Mouse (Mus musculus) granulocyte monocyte progenitor cell, adult 5-6 weeks (primary cell): ENCODE measurements around the gene Pcf11. TPM values are rescaled to one million over a fixed set of nuclear protein-coding genes. Genes with fewer than 3 reads are reported as not detected.

Source experiments
- ATAC-seq: replicated peaks from 2 replicates; pipeline ENCODE4 v1.8.0; 2016; ENCODE audit warnings: mild to moderate bottlenecking, moderate TSS enrichment, inconsistent platforms; ENCODE audit not compliant: poor library complexity, severe bottlenecking
- total RNA-seq, 2 experiments: library from RNA; stranded (forward) in 1 of 2; stranded (reverse) in 1 of 2; fragments of 200-712, 200-1000 nt in 1 of 2; fragments of >200 nt in 1 of 2; fragmentation: Nextera tagmentation in 1 of 2; gene quantifications; 2 replicates each; pipeline ENCODE4 v1.2.3; 2014 to 2017

Gene Pcf11
- total RNA-seq, 2 experiments from 2014 or later = 36.0 to 63.5 TPM

- ATAC-seq = no peak
Measured at GRCm38 (mm10) chr7:92642358-92642757, 27.4 kb downstream of the Pcf11 start.

GRCm38 (mm10) chr7:92638050-92638449, 31.7 kb downstream of the Pcf11 start:
- ATAC-seq = peak; percentile 43

DNA sequence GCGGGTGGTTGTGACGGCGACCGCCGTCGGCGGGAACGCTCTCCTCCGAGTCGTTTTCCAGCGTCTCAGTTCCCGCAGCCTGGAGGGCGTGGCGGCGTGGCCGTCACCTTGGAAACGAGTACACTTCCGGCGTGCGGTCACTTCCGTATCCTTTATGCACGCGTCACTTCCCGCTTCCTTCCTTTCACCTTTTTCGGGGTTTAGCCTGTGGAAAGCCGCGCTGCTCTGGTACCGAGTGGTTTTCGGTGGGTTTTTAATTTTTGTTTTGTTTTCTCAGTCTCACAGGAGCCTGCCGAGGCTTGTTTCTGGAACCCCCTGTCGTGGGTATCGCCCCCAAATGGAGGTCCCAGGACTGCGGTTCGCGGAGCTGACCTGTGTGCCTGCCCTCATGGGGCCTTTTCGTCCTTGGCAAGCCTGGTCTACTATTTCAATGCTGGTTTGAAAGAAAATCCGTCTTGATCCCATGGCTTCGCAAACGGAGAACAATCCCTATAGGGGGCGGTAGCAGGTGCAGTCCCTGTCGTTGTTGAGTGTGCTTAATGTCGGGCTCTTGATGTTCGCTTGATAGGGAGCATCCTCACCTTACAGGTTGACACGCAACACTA, 32.6 kb downstream of the Pcf11 start, which contains the start of gene Ankrd42:
Gene Ankrd42 (minus strand): TSS at position 122 of the 605 bp plus-strand sequence.
- peak; percentile 91 for ATAC-seq

- ATAC-seq = peak; percentile 50
Measured at GRCm38 (mm10) chr7:92636295-92637011, 33.3 kb downstream of the Pcf11 start.

- 0 out of 2 replicates have a peak, but pooled peaks have one; percentile 40 for ATAC-seq
Measured at GRCm38 (mm10) chr7:92630167-92630566, 39.6 kb downstream of the Pcf11 start.

DNA sequence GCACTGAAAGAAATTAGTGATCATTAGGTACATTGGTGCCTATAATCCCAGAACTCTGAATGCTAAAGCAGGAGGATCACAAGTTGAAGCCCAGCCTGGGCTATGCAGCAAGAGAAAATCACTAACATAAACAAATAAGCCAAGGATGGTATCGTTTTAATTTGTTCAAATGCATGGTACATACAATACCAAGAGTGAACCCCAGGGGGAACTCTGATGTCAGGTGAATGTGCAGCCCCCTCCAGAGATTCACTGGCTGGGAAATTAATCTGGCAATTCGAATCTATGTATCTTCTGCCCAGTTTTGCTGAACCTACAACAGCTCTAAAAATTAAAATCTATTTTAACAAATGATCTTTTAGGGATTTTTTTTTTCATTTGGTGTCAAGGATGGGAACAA, 45.2 kb downstream of the Pcf11 start:
- no peak; the same call in 1 of the 2 replicates for ATAC-seq

DNA sequence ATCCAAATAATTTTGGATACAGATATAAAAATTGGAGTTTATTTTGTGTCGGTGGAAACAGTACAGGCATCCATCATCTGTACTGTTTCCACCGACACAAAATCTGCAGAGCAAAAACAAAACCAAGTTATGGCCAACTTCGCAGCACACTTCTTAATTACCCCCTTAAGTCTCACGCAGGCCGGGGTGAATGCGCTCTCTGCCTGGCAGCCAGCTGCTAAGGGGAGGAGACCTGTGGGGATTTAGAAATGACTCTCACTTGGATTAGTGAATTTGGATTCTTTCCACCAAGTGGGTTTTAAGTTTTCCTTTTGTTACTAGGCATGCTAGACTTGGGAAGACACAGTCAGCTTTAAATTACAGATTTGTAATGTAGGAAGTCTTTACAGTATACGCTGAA, 58.9 kb downstream of the Pcf11 start:
- no peak for ATAC-seq

- no peak for ATAC-seq
Measured at GRCm38 (mm10) chr7:92604961-92605360, 64.8 kb downstream of the Pcf11 start.

Other genes with a start within 250 kb of the Pcf11 start
- gene Ccdc90b, start 108.8 kb downstream of the Pcf11 start, total RNA-seq (2014; fragmentation: Nextera tagmentation) = 19.5 and 25.7 TPM in 2 replicates
- gene Ccdc90b, start 108.8 kb downstream of the Pcf11 start, total RNA-seq (2017) = 38.9 and 41.7 TPM in 2 replicates
- not detected in 2 replicates for gene Ankrd42, start 32.8 kb downstream of the Pcf11 start, total RNA-seq (2014; fragmentation: Nextera tagmentation)
- gene Ankrd42, start 32.8 kb downstream of the Pcf11 start, total RNA-seq (2017) = 0.65 TPM in 1 of 2 replicates, not detected in the other
- gene Rab30, start 71.7 kb upstream of the Pcf11 start, total RNA-seq (2014; fragmentation: Nextera tagmentation) = not detected in 2 replicates
- gene Rab30, start 71.7 kb upstream of the Pcf11 start, total RNA-seq (2017) = 0.13 TPM in 1 of 2 replicates, not detected in the other
- gene Ddias, start 204.3 kb upstream of the Pcf11 start, total RNA-seq (2014; fragmentation: Nextera tagmentation) = 7.9 and 19.5 TPM in 2 replicates
- 10.9 and 13.7 TPM in 2 replicates for gene Ddias, start 204.3 kb upstream of the Pcf11 start, total RNA-seq (2017)
- gene Prcp, start 204.5 kb upstream of the Pcf11 start, total RNA-seq (2014; fragmentation: Nextera tagmentation) = 62.9 and 70.4 TPM in 2 replicates
- gene Prcp, start 204.5 kb upstream of the Pcf11 start, total RNA-seq (2017) = 40.3 and 46.4 TPM in 2 replicates